Mouse (Mus musculus) urinary bladder, adult 18-20 months (tissue): Measurements from ENCODE around the gene Rundc1.
"Not testable (repeated sequence)": the region's sequence is repeated elsewhere in the genome, so short reads cannot be mapped to it uniquely, and the experiment has no call there.

Experiments
- DNase-seq, 2 experiments: peaks; one replicate each; pipeline ENCODE4 v3.0.0; 2022; ENCODE audit warnings: low spot score in 2 of 2, mixed read lengths in 2 of 2

Gene Rundc1

DNA sequence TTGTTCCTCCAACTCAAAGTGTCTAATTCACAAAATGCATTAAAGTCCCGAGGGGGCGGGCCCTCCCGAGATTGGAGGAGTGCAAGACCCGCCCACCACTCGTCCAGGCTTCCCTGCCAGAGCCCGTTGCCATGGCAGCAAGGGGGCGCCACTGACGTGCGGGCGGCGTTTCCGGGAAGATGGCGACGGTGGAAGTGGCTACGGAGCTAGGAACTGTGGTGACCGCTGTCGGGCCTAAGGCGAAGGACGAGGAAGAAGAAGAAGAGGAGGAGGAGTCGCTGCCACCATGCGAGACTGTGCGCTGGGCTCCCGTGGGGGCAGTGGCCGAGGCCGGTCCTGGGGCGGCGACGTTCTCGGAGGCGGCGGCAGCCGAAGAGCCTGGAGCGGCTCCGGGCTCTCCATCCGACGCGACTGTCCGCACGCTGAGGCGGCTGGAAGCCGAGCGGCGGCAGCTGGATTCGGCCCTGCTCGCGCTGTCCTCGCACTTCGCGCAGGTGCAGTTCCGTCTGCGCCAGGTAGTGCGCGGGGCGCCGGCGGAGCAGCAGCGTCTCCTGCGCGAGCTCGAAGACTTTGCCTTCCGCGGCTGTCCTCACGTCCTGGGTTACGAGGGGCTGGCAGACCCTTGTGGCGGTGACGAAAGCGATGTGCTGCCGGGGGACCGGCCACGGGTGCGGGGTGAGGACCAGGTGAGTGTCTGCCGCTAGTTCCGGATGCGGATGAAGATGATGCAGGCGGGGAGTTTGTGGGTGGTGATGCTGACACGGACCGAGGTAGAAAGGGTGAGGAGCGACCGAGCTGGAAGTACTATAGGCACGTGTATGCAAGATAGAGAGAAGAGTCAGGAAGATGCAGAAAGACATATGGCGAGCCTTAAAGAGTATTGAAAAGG is at the start of gene Rundc1, which contains the start of gene Ptges3l:
Gene Rundc1, plus strand, starts transcription at position 161 of the 889 bp plus-strand sequence.
Gene Ptges3l, minus strand, starts transcription at position 409 of the 889 bp plus-strand sequence.
- DNase-seq = peak; percentile 96 to 98

DNA sequence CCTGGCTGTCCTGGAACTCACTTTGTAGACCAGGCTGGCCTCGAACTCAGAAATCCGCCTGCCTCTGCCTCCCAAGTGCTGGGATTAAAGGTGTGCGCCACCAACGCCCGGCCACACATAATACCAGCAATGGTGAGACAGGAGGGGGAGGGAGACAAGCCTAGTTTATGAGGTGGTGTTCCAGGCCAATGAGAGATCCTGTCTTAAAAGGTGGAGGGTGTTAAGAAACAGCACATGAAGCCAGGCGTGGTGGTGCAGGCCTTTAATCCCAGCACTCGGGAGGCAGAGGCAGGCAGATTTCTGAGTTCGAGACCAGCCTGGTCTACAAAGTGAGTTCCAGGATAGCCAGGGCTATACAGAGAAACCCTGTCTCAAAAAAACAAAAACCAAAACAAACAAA is 46.7 kb upstream of the Rundc1 start:
- not testable (repeated sequence) for DNase-seq

DNA sequence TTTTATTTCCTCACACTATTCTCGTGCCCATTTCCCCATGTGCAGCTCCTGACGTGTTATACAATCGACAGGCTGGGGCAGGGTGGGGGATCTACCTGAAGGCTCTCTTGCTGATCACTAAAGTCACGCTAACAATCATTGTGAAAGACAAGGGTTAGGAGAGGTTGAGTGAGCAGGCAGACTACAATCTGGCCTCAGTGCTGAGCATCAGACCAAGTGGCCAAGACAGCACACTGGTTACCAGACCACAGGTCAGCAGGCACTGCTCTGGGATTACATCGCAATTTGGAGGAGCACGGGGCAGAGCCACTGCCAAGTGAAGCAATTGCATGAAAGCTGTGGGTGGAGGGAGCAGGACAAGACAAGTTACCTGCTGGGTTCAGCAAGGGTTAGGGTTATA is 46.0 kb upstream of the Rundc1 start:
- no peak for DNase-seq

DNA sequence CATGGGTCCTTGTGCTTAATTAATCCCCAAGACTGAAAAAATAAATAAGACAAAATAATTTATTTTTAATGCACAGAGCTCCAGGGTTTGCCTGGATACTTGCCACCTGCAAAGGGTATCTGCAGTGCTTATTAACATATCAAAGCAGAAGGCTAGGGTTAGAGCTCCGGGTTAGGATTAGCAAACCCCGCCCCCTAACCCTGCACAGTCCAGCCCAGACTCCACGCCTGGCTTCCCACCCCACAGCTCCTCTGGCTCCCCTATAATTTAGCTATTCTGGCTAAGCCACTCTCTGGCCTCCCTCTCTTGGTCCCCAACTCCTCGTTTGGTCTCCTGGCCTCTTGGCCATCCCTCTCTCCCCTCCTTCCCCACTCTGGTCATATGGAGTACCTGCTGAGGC is 43.1 kb upstream of the Rundc1 start:
- DNase-seq = no peak

DNA sequence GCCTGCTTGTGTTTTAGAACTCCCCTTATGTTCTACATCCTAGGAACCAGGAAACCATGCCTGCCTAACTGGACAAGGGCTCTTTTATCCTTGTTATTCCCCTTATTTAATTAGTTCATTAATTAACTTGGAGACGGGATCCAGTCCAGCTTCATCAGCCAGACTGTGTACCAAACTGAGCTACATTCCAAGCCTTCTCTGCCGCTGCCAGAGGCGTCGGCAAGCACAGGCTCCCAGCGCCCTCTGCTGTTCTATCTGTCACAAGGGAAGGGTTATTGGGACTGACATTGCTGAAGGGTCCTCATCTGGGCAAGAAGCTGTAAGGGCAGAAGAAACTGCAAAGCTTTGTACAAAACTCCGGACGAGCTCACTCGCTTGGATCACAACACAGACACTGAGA is 29.8 kb upstream of the Rundc1 start:
- peak; percentile 41 for DNase-seq

DNA sequence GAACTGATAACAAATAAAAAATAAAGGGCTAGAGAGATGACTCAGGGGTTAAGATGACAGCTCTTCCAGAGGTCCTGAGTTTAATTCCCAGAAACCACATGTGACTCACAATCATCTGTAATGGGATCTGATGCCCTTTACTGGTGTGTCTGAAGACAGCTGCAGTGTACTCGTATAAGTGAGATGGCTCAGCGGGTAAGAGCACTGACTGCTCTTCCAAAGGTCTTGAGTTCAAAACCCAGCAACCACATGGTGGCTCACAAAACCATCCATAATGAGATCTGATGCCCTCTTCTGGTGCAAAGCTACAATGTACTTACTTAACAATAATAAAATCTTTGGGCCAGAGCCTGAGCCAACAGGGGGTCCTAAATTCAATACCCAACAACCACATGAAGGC is 9.6 kb upstream of the Rundc1 start:
- DNase-seq = no peak

DNA sequence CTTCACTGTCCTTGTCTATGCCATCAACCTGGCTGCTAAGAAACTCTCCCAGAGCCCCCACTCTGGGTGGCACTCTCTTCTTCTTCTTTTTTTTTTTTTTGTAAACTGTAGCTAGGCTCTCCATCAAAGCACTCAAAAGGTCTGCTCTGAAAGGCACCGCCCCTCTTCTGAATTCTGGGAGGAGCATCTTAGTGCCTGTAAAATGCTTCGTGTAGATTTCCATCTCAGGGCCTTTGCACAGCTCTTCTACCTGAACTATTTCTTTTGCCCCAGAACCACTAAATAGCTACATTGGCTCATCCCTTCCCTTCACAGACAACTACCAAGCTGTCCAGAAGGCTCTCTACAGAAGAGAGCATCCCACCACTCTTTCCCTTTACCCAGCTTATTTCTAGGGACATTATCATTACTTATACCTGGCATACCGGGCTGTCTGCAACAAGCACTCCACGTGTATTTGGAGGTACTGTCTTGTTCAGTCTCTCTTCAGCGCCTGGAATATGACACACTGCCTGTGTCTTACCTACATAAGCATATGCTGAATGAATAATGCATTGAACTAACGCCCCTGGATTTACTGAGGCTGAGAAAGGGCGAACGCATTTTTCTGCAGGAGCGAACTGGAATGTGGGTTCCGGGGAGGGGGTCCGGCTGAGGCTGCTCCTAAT is 8.3 kb upstream of the Rundc1 start:
- no peak for DNase-seq

DNA sequence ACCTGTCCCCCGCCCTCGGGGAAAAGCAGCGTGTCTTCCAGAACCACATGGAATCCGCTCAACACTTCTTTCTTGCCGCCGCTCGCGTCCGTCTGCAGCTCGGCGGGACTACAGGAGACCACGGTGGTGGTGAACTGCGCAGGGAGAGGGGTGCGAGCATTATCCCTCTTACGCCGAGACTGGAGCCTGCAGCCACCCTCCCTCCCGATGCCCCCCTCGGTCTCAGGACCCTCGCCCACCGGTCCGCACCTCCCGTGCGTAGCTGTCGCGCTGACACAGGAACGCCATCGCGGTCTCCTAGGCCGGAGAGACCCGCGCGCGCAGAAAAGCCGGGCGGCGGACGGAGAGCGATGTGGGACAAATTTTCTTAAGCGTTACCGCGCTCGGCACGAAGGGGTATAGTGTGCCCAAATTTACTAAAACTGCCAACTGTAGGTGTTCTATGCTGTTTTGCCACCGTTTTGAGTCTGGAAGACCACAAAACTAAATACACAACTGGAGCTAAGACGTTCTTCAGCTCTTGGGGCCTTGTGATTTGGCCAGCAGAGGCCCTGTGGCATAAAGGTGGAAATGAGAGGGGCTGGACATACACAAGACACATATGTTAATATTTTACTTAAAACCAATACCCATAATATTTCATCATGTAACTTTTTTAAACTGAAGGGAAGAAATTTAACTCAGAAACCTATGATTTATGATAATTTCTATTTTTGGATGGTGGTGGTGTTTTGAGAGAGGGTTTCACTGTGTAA is 7.6 kb upstream of the Rundc1 start, which contains the start of gene Aarsd1:
Gene Aarsd1, minus strand, starts transcription at position 515 of the 755 bp plus-strand sequence.
- DNase-seq = peak; percentile 74 to 90

DNA sequence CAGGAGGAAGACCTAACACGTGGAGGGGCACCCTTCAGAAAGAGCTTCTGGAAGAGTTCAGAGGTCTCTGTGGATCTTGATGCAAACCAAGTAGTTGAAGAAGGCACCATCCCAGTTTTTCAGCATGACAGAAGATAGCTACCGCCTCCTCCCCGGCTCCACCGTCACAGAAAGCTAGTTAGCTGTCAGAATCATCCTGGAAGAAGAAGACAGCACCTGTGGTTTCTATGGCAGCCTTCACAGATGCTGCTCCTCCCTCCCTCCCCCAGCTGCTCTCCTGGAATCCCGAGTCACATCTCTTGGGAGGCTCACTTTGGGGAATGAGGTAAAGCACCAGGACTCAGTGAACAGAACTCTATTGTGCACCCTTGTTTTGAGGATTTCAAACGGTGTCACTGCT is 5.9 kb upstream of the Rundc1 start:
- no peak for DNase-seq

DNA sequence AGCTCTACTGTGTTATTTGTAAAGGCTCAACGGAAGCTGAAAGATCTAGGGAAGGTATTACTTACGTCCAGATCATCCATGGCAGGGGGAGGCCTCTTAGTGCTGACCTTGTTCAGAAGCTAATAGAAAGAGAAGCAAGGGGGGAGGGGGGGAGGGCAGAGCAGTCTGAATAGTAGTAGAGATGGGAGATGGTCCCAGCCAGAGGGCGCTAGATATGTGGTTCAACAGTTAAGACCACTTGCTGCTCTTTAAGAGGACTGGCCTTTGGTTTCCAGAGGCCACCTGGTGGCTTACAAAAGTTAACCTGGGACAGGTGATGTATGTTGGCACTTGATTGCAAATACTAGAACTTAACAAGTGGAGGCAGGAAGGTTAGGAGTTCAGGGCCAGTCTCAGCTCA is 5.3 kb upstream of the Rundc1 start:
- DNase-seq = no peak

DNA sequence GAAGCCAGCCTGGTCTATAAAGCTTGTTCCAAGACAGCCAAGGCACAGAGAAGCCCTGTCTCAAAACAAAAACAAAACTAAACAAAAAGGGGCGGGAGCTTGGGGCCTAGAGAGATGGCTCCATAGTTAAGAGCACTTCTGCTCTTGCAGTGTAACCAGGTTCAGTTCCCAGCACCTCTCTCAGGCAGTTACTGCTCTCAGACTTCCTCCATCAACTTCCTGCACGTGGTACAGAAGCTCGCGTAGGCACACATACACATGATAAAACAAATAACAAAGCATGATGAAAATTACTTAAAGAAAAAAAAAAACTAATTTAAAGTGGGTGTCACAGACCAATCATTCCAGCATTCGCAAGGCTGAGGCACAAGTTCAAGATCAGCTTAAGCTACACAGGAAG is 4.7 kb upstream of the Rundc1 start:
- no peak for DNase-seq

DNA sequence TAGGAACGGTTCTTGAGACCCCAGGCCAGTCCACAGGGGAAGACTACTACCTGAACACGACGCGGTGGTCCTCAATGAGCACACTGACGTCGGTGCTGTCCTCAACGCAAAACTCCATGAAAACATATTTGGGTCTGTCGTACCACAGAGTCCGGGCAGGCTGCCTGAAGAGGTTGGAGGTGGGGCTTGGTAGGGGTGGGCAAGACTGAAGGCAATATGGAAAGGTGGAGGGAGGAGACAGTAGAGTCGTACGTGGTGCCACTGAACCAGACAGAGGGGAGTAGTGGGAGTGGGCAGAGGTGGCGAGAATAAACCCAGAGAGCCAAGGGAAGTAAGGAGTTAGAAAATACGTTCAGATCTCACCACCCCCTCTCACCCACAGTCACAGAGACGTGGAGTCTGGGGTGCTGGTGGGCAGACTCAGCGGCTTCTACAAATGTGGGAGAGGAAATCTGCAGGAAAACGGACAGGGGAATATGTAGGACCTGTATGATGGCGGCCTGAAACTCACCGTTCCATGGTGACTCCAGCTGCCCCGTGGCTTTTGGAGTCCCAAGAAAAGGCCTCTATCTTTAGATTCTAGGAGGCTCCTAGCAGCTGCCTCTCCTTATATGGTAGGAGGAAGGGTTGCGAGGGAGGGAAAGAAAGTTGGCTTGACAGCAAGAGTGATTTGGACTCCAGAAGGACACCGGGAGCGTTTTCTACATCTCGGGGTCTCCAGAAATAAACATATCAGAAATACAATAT is 607 bp upstream of the Rundc1 start, which contains the start of gene Gm27029:
Gene Gm27029, minus strand, starts transcription at position 692 of the 747 bp plus-strand sequence.
- DNase-seq = no peak

DNA sequence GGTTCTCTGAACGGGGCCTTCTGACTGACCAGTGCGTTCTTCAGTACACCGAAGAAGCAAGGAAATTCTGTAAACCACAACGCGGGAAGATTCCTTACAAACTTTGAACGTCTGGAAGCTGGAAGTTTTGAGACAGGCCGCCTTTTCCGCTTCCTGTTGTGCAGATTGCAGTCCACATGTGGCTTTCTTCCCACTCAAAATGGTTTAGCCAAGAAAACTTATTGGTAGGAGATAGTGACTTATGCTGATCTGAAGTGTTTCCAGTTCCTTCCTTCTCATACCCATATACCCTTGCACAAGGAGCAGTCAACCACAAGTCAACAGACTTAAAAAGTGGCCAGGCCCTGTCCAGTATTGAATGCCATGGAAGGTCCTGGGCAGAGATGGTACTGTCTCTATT is 1.3 kb downstream of the Rundc1 start:
- DNase-seq = no peak

DNA sequence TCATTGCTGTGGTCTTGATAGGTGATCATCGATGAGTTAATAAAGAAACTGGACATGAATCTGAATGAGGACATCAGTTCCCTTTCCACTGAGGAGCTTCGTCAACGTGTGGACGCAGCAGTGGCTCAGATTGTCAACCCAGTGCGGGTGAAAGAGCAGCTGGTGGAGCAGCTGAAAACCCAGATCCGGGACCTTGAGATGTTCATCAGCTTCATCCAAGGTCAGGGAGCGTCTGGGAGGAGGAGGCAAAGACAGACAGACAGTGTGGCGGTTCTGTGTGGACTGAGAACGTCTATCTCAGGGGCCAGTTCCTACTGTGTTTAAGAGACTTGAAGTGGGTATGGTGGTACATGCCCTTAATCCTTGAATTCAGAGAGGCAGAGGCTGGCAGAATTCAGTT is 6.4 kb downstream of the Rundc1 start:
- no peak for DNase-seq

DNA sequence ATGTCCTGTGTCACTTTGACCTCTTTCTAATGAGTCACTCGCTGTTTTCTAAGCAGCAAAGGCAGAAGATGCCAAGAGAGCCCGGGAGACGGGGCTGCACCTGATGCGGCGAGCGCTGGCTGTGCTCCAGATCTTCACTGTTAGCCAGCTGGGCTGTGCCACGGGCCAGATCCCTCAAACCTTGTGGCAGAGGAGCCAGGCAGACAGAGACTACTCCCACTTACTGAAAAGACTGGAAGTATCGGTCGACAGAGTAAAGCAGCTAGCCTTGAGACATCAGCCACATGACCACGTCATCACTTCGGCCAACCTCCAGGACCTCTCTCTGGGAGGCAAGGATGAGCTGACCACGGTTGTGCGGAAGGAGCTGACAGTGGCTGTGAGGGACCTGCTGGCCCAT is 8.5 kb downstream of the Rundc1 start:
- DNase-seq = no peak

DNA sequence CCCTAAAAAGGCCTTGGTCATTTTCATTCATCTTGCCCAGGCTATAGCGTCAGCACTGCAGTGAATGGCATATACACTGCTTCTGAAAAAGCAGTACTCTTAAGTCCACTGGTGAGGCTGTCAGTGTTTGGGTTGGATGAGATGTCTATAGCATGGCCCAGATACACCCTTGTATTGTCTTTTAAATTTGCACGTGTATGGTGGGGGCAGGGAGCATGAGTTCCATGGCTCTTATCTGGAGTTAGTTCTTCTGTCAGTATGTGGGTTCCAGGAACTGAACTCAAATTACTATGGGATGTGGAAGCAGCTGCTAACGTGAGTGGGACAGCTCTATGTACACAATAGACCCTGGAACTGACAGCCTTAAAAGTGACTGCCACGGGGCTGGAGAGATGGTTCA is 10.9 kb downstream of the Rundc1 start:
- no peak for DNase-seq

DNA sequence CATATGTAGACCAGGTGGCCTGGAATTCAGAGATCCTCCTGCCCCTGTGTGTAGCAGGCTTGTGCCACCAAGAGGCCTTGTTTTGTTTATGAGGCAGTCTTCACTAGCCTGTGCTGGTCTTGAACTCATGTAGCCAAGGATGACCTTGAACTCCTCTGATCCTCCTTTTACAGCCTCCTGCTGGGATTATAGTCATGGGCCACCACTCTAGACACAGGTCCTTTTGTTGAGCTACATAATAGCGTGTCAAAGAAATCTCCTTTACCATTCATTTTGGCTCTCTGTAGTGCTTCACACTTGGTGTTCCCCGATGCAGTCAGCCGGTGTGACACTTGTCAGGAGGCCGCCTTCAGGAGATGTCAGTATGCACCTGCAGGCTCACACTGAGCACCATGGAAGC is 12.0 kb downstream of the Rundc1 start:
- no peak for DNase-seq

DNA sequence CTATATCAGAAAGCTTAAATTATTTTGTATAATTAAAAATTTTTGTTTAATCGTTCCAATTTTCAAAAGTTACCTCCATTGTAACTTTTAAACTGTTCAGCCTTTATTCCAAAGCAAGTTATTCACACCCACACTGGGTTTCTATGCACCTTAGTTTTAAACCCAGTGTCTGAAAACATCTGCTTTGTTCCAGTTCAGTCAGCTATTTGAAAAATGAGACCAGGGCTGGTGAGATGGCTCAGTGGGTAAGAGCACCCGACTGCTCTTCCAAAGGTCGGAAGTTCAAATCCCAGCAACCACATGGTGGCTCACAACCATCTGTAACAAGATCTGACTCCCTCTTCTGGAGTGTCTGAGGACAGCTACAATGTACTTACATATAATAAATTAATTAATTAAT is 13.1 kb downstream of the Rundc1 start:
- DNase-seq = not testable (repeated sequence)

DNA sequence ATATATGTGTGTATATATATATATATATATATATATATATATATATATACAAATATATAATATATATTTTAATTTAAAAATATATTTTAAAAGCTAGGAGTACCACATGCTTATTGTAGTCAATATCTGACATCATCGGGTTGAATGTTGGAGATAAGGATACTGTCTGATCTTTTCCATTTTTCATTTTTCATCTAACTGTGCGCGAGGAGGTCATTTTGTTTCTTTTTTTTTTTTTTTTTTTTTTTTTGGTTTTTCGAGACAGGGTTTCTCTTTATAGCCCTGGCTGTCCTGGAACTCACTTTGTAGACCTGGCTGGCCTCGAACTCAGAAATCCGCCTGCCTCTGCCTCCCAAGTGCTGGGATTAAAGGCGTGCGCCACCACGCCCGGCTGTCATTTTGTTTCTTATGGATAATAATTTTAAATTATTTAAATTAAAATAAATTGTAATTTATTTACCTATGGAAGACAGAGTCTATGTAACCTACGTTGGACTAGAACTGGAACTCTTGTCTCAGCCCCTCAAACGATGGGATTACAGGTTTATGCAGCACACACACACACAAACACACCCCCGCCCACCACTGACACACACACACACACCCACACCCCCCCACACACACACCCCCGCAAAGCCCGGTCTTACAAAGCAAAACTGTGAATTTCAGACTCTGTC is 16.7 kb downstream of the Rundc1 start:
- DNase-seq = not testable (repeated sequence)

DNA sequence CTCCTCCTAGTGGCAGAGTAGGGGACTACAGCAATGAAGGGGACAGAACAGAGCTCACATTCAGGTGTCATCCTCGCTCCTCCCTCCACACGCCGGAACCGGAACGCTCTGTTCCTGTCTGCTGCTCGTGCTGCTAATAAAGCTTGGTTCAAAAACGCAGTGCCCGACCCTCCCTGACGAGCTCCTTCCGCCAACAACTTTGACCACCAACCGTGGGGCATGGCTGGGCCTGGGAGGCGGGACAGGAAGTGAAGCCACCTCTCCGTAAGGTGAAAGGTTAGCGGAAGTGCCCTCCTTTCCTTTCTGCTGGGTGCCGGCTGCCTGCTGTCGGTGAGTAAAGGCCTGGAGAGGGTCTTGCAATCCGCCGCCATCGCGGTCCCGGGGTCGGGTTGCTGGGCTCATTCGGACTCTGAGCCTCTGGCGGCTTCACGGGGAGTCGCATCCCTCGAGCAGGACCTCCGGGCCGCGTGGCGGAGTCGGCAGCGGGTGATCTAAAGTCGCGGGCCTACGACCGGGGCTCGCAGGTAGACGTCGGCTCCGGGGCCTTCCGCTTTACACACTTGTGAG is 17.3 kb downstream of the Rundc1 start, which contains the start of gene Rpl27:
Gene Rpl27, plus strand, starts transcription at position 172 of the 567 bp plus-strand sequence.
- DNase-seq = peak; percentile 85 to 97
